Mouse (Mus musculus): ENCODE measurements at regions not wholly inside any gene's neighbourhood (a gene's known extent, or its start where the extent isn't known, plus 50 kb on each side); places are given as distances from the start of the nearest gene placed in this dataset.

- TF ChIP-seq TBP (conservative IDR thresholded peaks at IDR 0.05; ENCODE audit: low read depth, low read length): no peak
- no peak for TF ChIP-seq POLR2A (IDR thresholded peaks at IDR 0.05; ENCODE audit: low read depth, low read length)
- no peak for TF ChIP-seq MAZ (IDR thresholded peaks at IDR 0.05; ENCODE audit: low read depth, low read length)
- no peak for TF ChIP-seq IRF4 (IDR thresholded peaks at IDR 0.05; ENCODE audit: low read depth, low read length)
- no peak for TF ChIP-seq JUND (conservative IDR thresholded peaks at IDR 0.05; ENCODE audit: low read depth, low read length)
- no peak for TF ChIP-seq CTCF (conservative IDR thresholded peaks at IDR 0.05 in 1 of 2, IDR thresholded peaks at IDR 0.05 in 1 of 2; ENCODE audit: low read depth in 2 of 2, low read length in 2 of 2)
- no peak for TF ChIP-seq CHD1 (IDR thresholded peaks at IDR 0.05; ENCODE audit: low read depth, low read length)
- no peak for TF ChIP-seq KAT2A (IDR thresholded peaks at IDR 0.05; ENCODE audit: insufficient replicate concordance, low read length)
- no peak for TF ChIP-seq POLR2AphosphoS2 (IDR thresholded peaks at IDR 0.05; ENCODE audit: low read depth, low read length)
- no peak for TF ChIP-seq RCOR1 (conservative IDR thresholded peaks at IDR 0.05; ENCODE audit: low read depth, low read length)
- TF ChIP-seq UBTF (IDR thresholded peaks at IDR 0.05; ENCODE audit: low read depth, low read length): no peak
- no peak for TF ChIP-seq ELF1 (IDR thresholded peaks at IDR 0.05; ENCODE audit: low read depth, low read length)
- TF ChIP-seq TCF12 (IDR thresholded peaks at IDR 0.05; ENCODE audit: low read depth, low read length): no peak
- TF ChIP-seq ZC3H11A (IDR thresholded peaks at IDR 0.05; ENCODE audit: low read depth, low read length): no peak
- TF ChIP-seq NELFE (IDR thresholded peaks at IDR 0.05; ENCODE audit: low read depth, low read length): no peak
- Histone ChIP-seq H3K4me2 (ENCODE audit: insufficient read depth, low read depth, poor library complexity, severe bottlenecking) (peak overlapping the region; percentile 69), H3K79me2 (replicated peaks; ENCODE audit: control insufficient read depth, extremely low read depth, insufficient read depth, poor library complexity, severe bottlenecking) (no peaks in the 10 kb centered on the region), H3K9me3 (replicated peaks; ENCODE audit: low read length) (no peaks in the 10 kb centered on the region), H3K9ac (ENCODE audit: insufficient read depth, low read depth) (no peak overlapping the region), H3K27ac (ENCODE audit: insufficient read depth, low read depth) (no peak overlapping the region), H3K36me3 (replicated peaks in 1 of 2; ENCODE audit: control insufficient read depth in 1 of 2, insufficient read depth in 1 of 2, low read length in 1 of 2) (no peaks in the 10 kb centered on the region), H3K27me3 (replicated peaks) (no peaks in the 10 kb centered on the region), H3K4me1 (ENCODE audit: control insufficient read depth in 1 of 2, insufficient read depth in 2 of 2) (no peaks in the 10 kb centered on the region; a peak in 1 of 4 replicates), H3K4me3 (replicated peaks in 1 of 3; ENCODE audit: low read depth in 2 of 3, low read length in 2 of 3, poor library complexity in 1 of 3) (no peak overlapping the region)
- dilution Hi-C loops (cut with MboI; ENCODE audit: extremely low pct_ligation_motif_present, extremely low pct_unique_long_range_greater_than_20kb, low sequenced_read_pairs) (no loop called here), in situ Hi-C loops (cut with MboI; ENCODE audit: low pct_ligation_motif_present, low pct_unique_long_range_greater_than_20kb, low sequenced_read_pairs) (no loop called here)
- no peak for DNase-seq (ENCODE audit: extremely low read depth)
Measured at GRCm38 (mm10) chr9:15175866-15176265, 63.0 kb upstream of the Vstm5 start.

GRCm38 (mm10) chr9:15175412-15175811, 63.4 kb upstream of the Vstm5 start:
- TF ChIP-seq PAX5 (IDR thresholded peaks at IDR 0.05; ENCODE audit: low read length) (no peak), SIN3A (IDR thresholded peaks at IDR 0.05; ENCODE audit: low read length) (no peak), CHD2 (IDR thresholded peaks at IDR 0.05; ENCODE audit: low read length) (no peak), RCOR1 (conservative IDR thresholded peaks at IDR 0.05; ENCODE audit: low read depth, low read length) (no peak)
- dilution Hi-C loops (cut with MboI; ENCODE audit: extremely low pct_ligation_motif_present, extremely low pct_unique_long_range_greater_than_20kb, low sequenced_read_pairs): no loop called here

More at GRCm38 (mm10) chr9:15175412-15175811, 63.4 kb upstream of the Vstm5 start:
- no peak overlapping the region for H3K27ac ChIP-seq (ENCODE audit: insufficient read depth, low read depth)
- H3K36me3 ChIP-seq (replicated peaks in 1 of 2; ENCODE audit: control insufficient read depth in 1 of 2, insufficient read depth in 1 of 2, low read length in 1 of 2): no peaks in the 10 kb centered on the region
- H3K4me1 ChIP-seq (ENCODE audit: control insufficient read depth in 1 of 2, insufficient read depth in 2 of 2): no peaks in the 10 kb centered on the region; a peak in 1 of 4 replicates
- H3K79me2 ChIP-seq (replicated peaks; ENCODE audit: control insufficient read depth, extremely low read depth, insufficient read depth, poor library complexity, severe bottlenecking): no peaks in the 10 kb centered on the region
- in situ Hi-C loops (cut with MboI; ENCODE audit: low pct_ligation_motif_present, low pct_unique_long_range_greater_than_20kb, low sequenced_read_pairs): no loop called here
- H3K4me2 ChIP-seq (ENCODE audit: insufficient read depth, low read depth, poor library complexity, severe bottlenecking): no peak overlapping the region
- no peak overlapping the region for H3K4me3 ChIP-seq (replicated peaks in 1 of 3; ENCODE audit: low read depth in 2 of 3, low read length in 2 of 3, poor library complexity in 1 of 3)
- H3K9me3 ChIP-seq (replicated peaks; ENCODE audit: low read length): no peaks in the 10 kb centered on the region
- H3K27me3 ChIP-seq (replicated peaks): no peaks in the 10 kb centered on the region
- H3K9ac ChIP-seq (ENCODE audit: insufficient read depth, low read depth): no peak overlapping the region
- no peak for DNase-seq (ENCODE audit: extremely low read depth)

All from CH12.LX (cell line).